14 mouse cellular contexts compared by ENCODE assay signal in the genomic region with DNA sequence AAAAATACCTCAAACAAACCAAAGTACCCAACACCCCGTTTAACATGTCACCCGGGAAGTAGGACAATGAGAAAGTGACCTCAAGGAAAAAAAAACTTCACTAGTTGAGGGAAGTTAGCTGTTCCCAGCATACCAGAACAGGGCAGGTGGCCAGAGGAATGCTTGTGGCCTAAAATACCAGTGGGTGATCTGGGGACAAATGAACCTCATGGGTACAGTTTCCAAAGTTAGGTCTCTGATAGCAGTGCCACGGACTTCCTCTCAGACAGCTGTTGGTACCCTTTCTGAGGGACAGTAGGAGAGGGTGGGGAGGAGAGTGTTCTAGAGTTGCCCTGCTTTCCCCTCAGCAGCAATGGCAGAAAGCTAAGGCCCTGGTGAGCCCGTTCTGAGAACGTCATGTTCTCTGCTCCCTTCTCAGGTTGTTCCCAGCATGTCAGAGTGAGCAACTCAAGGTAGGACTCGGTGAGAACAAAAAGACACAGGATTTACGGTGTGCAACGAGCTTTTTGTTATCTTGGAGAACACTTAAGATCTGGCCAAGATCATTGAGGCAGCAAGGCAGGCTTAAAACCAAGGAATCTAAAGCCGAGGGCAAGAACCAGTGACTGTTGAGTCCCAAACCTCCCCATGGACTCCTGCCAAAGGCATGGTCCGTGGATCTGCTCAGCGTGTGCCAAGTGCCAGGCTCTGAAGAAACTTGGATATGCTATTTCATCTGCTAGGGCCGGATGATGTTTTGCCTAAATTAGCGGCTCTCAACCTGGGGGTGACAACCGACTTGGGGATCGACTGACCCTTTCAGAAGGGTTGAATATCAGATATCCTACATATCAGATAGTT.
DNase-seq lines count a peak whose midpoint lies in the region; ATAC-seq and TF ChIP-seq lines count a peak whose summit lies in the region.
"Had no signal": no experiment of that assay in that cellular context is flagged by ENCODE, and none has a peak within 500 bp of the region (broad histone marks: within the 10 kb centered on the region; RNA-seq: fewer than 3 reads in every experiment).

No protein-coding gene starts in this region.

- ATAC-seq in kidney, embryonic 15.5 days (replicated peaks; ENCODE audit: low FRiP score): no peak
- ATAC-seq in monocyte, adult 5-6 weeks (replicated peaks; ENCODE audit: insufficient number of reproducible peaks, low FRiP score, low TSS enrichment, poor library complexity, severe bottlenecking): no peak
- no peak for ATAC-seq in intestine, postnatal 0 days

- H3K9ac ChIP-seq in kidney, embryonic 15.5 days: no peak overlapping the region
- no peak overlapping the region for H3K9ac ChIP-seq in intestine, postnatal 0 days (ENCODE audit: low read depth, low read length)
- H3K9ac ChIP-seq: hindbrain, embryonic 14.5 days; limb, embryonic 12.5 days had no signal

- no peaks in the 10 kb centered on the region for H3K9me3 ChIP-seq in kidney, embryonic 15.5 days (replicated peaks)
- no peaks in the 10 kb centered on the region for H3K9me3 ChIP-seq in intestine, postnatal 0 days (ENCODE audit: control insufficient read depth)
- H3K9me3 ChIP-seq: limb, embryonic 12.5 days had no signal

- H3K4me2 ChIP-seq in kidney, embryonic 15.5 days: no peak overlapping the region
- no peak overlapping the region for H3K4me2 ChIP-seq in intestine, postnatal 0 days (replicated peaks; ENCODE audit: low read depth)
- H3K4me2 ChIP-seq: hindbrain, embryonic 14.5 days; limb, embryonic 12.5 days had no signal

- peaks cover 37% of the 10 kb centered on the region for H3K4me1 ChIP-seq in kidney, embryonic 15.5 days
- H3K4me1 ChIP-seq in intestine, postnatal 0 days (replicated peaks; ENCODE audit: control insufficient read depth, insufficient read depth, low read length): no peaks in the 10 kb centered on the region; the same call in 1 of the 2 replicates

- H3K4me3 ChIP-seq in kidney, embryonic 15.5 days (replicated peaks): no peak overlapping the region
- peak overlapping the region; percentile 45 for H3K4me3 ChIP-seq in gastrocnemius, adult 2 months
- H3K4me3 ChIP-seq in intestine, postnatal 0 days (ENCODE audit: low read depth, low read length): no peak overlapping the region
- H3K4me3 ChIP-seq: layer of hippocampus, adult 2 months; limb, embryonic 12.5 days had no signal

- H3K36me3 ChIP-seq in kidney, embryonic 15.5 days: no peaks in the 10 kb centered on the region
- no peaks in the 10 kb centered on the region for H3K36me3 ChIP-seq in intestine, postnatal 0 days (ENCODE audit: control insufficient read depth, insufficient read depth)
- H3K36me3 ChIP-seq: limb, embryonic 12.5 days had no signal

- intact Hi-C loops in gastrocnemius, adult 2 months (cut with DNase I): no loop called here
- intact Hi-C loops in heart, postnatal 25 days (cut with DNase I): loop anchor here (2.0 kb wide), 1 partner anchor 84 kb away; no protein-coding TSS in a partner anchor

- no peak overlapping the region for H3K27ac ChIP-seq in kidney, embryonic 15.5 days
- H3K27ac ChIP-seq in gastrocnemius, adult 2 months: peak overlapping the region; percentile 87
- H3K27ac ChIP-seq in intestine, postnatal 0 days (ENCODE audit: low read depth, low read length): no peak overlapping the region
- H3K27ac ChIP-seq: hindbrain, embryonic 14.5 days; layer of hippocampus, adult 2 months; limb, embryonic 12.5 days; macrophage had no signal

- TF ChIP-seq CTCF in gastrocnemius, adult 2 months (IDR thresholded peaks at IDR 0.05): no peak
- no peak for TF ChIP-seq CTCF in intestine, postnatal 0 days (IDR thresholded peaks at IDR 0.05; ENCODE audit: low read depth)

- WGBS in kidney, embryonic 15.5 days: 77% methylated on average over 15 of the region's 15 CpGs
- 84% methylated on average over 15 of the region's 15 CpGs for whole genome bisulfite sequencing in intestine, postnatal 0 days

- DNase-seq in kidney, adult 11 months: peak; percentile 75
- DNase-seq in gastrocnemius, adult 2 months: peak; percentile 87
- DNase-seq in heart, postnatal 25 days (ENCODE audit: low spot score): peak; percentile 48
- peak; percentile 47 for DNase-seq in lung, postnatal 14 days
- DNase-seq in layer of hippocampus, adult 18-20 months (ENCODE audit: low spot score in 2 of 2): no peak
- DNase-seq: cerebellum, adult 9-11 months; thymus, postnatal 25 days had no signal

- H3K27me3 ChIP-seq in kidney, embryonic 15.5 days: no peaks in the 10 kb centered on the region
- no peaks in the 10 kb centered on the region for H3K27me3 ChIP-seq in intestine, postnatal 0 days (replicated peaks; ENCODE audit: control insufficient read depth, insufficient read depth, low read length)
- H3K27me3 ChIP-seq: limb, embryonic 12.5 days had no signal

Comparison
In these comparisons a context has a peak if more than half of its experiments do, and no peak if none do; other contexts are left out.
1. DNase-seq: peak in kidney, adult 11 months (single experiment), gastrocnemius, adult 2 months (single experiment), heart, postnatal 25 days (single experiment) and lung, postnatal 14 days (single experiment); none in layer of hippocampus, adult 18-20 months (0 of 2).